Mouse (Mus musculus) embryonic fibroblast, embryonic 13.5 days (primary cell): ENCODE data around the gene Nup133.
A peak's percentile ranks its signal among the peaks of the same experiment; 100 is the strongest.

Source experiments
- CTCF ChIP-seq: IDR thresholded peaks from 2 replicates; pipeline ENCODE4 v1.5.1; 2011; ENCODE audit warnings: mild to moderate bottlenecking, control low read depth, low read length, moderate library complexity, borderline replicate concordance; ENCODE audit not compliant: insufficient read depth
- POLR2A ChIP-seq: IDR thresholded peaks from 2 replicates; pipeline ENCODE4 v1.6.1; 2011; ENCODE audit warnings: low read depth, mild to moderate bottlenecking, control low read depth, low read length, moderate library complexity

DNA sequence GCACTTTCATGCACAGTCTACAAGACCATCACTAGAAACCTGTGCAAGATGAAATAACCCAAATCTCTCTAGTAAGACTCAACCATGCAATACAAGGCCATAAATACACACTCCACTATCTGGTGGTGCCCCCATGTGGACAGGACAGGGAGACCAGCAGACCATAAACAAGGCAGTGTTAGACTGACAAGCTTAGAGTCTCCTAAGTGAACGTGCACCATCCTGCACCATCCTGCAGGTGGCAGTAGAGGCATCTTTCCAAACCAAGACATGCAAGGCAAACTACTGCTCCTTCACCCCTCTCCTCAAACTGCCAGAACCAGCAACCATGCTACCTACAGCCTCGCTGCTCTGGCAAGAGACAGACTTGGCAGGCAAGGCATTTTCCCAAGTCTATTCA, 24.3 kb downstream of the Nup133 start:
- TF ChIP-seq POLR2A (no peak), CTCF (peak; percentile 94; the same call in 1 of the 2 replicates)
